Mouse (Mus musculus) frontal cortex, postnatal 36 days (tissue): ENCODE data around the gene Gm20388.
A peak's percentile ranks its signal among the peaks of the same experiment; 100 is the strongest.

Experiments
- DNase-seq, 2 experiments: peaks; one replicate each; pipeline ENCODE4 v3.0.0; 2022; ENCODE audit warnings: low spot score in 2 of 2

The Gm20388 gene

GRCm38 (mm10) chr8:123633801-123634200, 3723.2 kb downstream of the Gm20388 start:
- no peak for DNase-seq

GRCm38 (mm10) chr8:123634395-123635131, 3723.9 kb downstream of the Gm20388 start:
- DNase-seq = no peak

GRCm38 (mm10) chr8:123635671-123636070, 3725.0 kb downstream of the Gm20388 start:
- no peak for DNase-seq

- peak; percentile 43 to 75 for DNase-seq
Observed at GRCm38 (mm10) chr8:123643330-123644051, 3732.8 kb downstream of the Gm20388 start.

- no peak for DNase-seq
Observed at GRCm38 (mm10) chr8:123645229-123645628, 3734.6 kb downstream of the Gm20388 start.

GRCm38 (mm10) chr8:123648245-123649170, 3737.9 kb downstream of the Gm20388 start:
- DNase-seq = no peak

- DNase-seq = no peak
Observed at GRCm38 (mm10) chr8:123649483-123649882, 3738.8 kb downstream of the Gm20388 start.

- DNase-seq = no peak
Observed at GRCm38 (mm10) chr8:123651390-123652098, 3740.9 kb downstream of the Gm20388 start.

- no peak for DNase-seq
Observed at GRCm38 (mm10) chr8:123652641-123653040, 3742.0 kb downstream of the Gm20388 start.

- DNase-seq = peak; percentile 90 to 92
Observed at GRCm38 (mm10) chr8:123653308-123653993, 3742.8 kb downstream of the Gm20388 start, which contains the start of gene Rhou. Gene Rhou, plus strand, starts transcription at chr8:123653929.

GRCm38 (mm10) chr8:123653994-123654569, 3743.4 kb downstream of the Gm20388 start:
- peak; percentile 51 to 53 for DNase-seq

GRCm38 (mm10) chr8:123654763-123655162, 3744.1 kb downstream of the Gm20388 start:
- no peak for DNase-seq

GRCm38 (mm10) chr8:123655351-123655779, 3744.7 kb downstream of the Gm20388 start:
- DNase-seq = no peak

- no peak for DNase-seq
Observed at GRCm38 (mm10) chr8:123657826-123658225, 3747.2 kb downstream of the Gm20388 start.

GRCm38 (mm10) chr8:123659469-123660057, 3748.9 kb downstream of the Gm20388 start:
- DNase-seq = no peak

GRCm38 (mm10) chr8:123661515-123661914, 3750.9 kb downstream of the Gm20388 start:
- DNase-seq = no peak

- no peak for DNase-seq
Observed at GRCm38 (mm10) chr8:123665580-123665979, 3754.9 kb downstream of the Gm20388 start.

GRCm38 (mm10) chr8:123666832-123667231, 3756.2 kb downstream of the Gm20388 start:
- DNase-seq = no peak

GRCm38 (mm10) chr8:123668681-123669080, 3758.0 kb downstream of the Gm20388 start:
- no peak for DNase-seq

GRCm38 (mm10) chr8:123670766-123671165, 3760.1 kb downstream of the Gm20388 start:
- DNase-seq = no peak
